Mouse (Mus musculus) heart, postnatal 0 days (tissue): ENCODE measurements around the gene Rnf166.

ENCODE experiments used
- CTCF ChIP-seq: IDR thresholded peaks from 2 replicates; pipeline ENCODE4 v1.5.1; 2016; ENCODE audit warnings: antibody characterized with exemption, control low read depth, low read depth
- EP300 ChIP-seq: IDR thresholded peaks from 2 replicates; pipeline ENCODE4 v1.6.1; 2016; ENCODE audit warnings: antibody characterized with exemption, low read depth

- TF ChIP-seq CTCF = no peak
- TF ChIP-seq EP300 = no peak
Measured at GRCm38 (mm10) chr8:122432443-122433268, 43.2 kb downstream of the Rnf166 start, which contains the start of gene Cyba.
